Mouse (Mus musculus) urinary bladder, adult 18-20 months (tissue): ENCODE measurements at regions not wholly inside any gene's neighbourhood (a gene's known extent, or its start where the extent isn't known, plus 50 kb on each side); places are given as distances from the start of the nearest gene placed in this dataset.

ENCODE experiments used
- DNase-seq, 2 experiments: peaks; one replicate each; pipeline ENCODE4 v3.0.0; 2022; ENCODE audit warnings: low spot score in 2 of 2, mixed read lengths in 2 of 2

- DNase-seq: no peak
Observed at GRCm38 (mm10) chr1:186379938-186380847, 263.1 kb upstream of the Lyplal1 start.

GRCm38 (mm10) chr1:186376906-186377623, 260.0 kb upstream of the Lyplal1 start:
- no peak for DNase-seq

GRCm38 (mm10) chr1:186374009-186374649, 257.0 kb upstream of the Lyplal1 start:
- no peak for DNase-seq

- DNase-seq: no peak
Observed at GRCm38 (mm10) chr1:186373386-186373785, 256.3 kb upstream of the Lyplal1 start.

- DNase-seq: no peak
Observed at GRCm38 (mm10) chr1:186372770-186373353, 255.8 kb upstream of the Lyplal1 start.

- DNase-seq: no peak
Observed at GRCm38 (mm10) chr1:186363356-186363755, 246.2 kb upstream of the Lyplal1 start.

GRCm38 (mm10) chr1:186358011-186358670, 241.0 kb upstream of the Lyplal1 start:
- no peak for DNase-seq

GRCm38 (mm10) chr1:186354742-186355141, 237.6 kb upstream of the Lyplal1 start:
- DNase-seq: no peak

- no peak for DNase-seq
Observed at GRCm38 (mm10) chr1:186354072-186354471, 237.0 kb upstream of the Lyplal1 start.

- no peak for DNase-seq
Observed at GRCm38 (mm10) chr1:186350381-186350780, 233.3 kb upstream of the Lyplal1 start.

GRCm38 (mm10) chr1:186349966-186350365, 232.9 kb upstream of the Lyplal1 start:
- no peak for DNase-seq

- DNase-seq: peak in 1 of 2 experiments; percentile 22
Observed at GRCm38 (mm10) chr1:186347413-186348147, 230.5 kb upstream of the Lyplal1 start.

GRCm38 (mm10) chr1:186345449-186345848, 228.3 kb upstream of the Lyplal1 start:
- no peak for DNase-seq

- no peak for DNase-seq
Observed at GRCm38 (mm10) chr1:186342931-186343506, 225.9 kb upstream of the Lyplal1 start.

- DNase-seq: no peak
Observed at GRCm38 (mm10) chr1:186342391-186342790, 225.3 kb upstream of the Lyplal1 start.

GRCm38 (mm10) chr1:186341878-186342277, 224.8 kb upstream of the Lyplal1 start:
- no peak for DNase-seq

- DNase-seq: no peak
Observed at GRCm38 (mm10) chr1:186340701-186341100, 223.6 kb upstream of the Lyplal1 start.

GRCm38 (mm10) chr1:186317285-186317684, 200.2 kb upstream of the Lyplal1 start:
- DNase-seq: no peak

- no peak for DNase-seq
Observed at GRCm38 (mm10) chr1:186314180-186314579, 197.1 kb upstream of the Lyplal1 start.

- no peak for DNase-seq
Observed at GRCm38 (mm10) chr1:186312698-186313097, 195.6 kb upstream of the Lyplal1 start.
